Mouse (Mus musculus) hindbrain, embryonic 12.5 days (tissue): ENCODE data around the gene Cacna1i. TPM values are rescaled to one million over a fixed set of nuclear protein-coding genes. Genes with fewer than 3 reads are reported as not detected.

Experiments used
- ATAC-seq: fragments of 200-750 bp; cut with Nextera tagmentation; 2 replicates; pipeline ENCODE4 v1.8.0; 2017; ENCODE audit warnings: moderate TSS enrichment; ENCODE audit not compliant: low FRiP score
- H3K27ac ChIP-seq: fragments of 300-500 bp; sonication (generic); 2 replicates; pipeline ENCODE4 v1.5.1; 2016; ENCODE audit warnings: mild to moderate bottlenecking
- H3K27me3 ChIP-seq: fragments of 300-500 bp; sonication (generic); 2 replicates; pipeline ENCODE4 v1.6.1; 2016; ENCODE audit warnings: mild to moderate bottlenecking
- H3K36me3 ChIP-seq: fragments of 300-500 bp; sonication (generic); 2 replicates; pipeline ENCODE4 v1.6.1; 2016; ENCODE audit warnings: mild to moderate bottlenecking
- H3K4me1 ChIP-seq: fragments of 300-500 bp; sonication (generic); 2 replicates; pipeline ENCODE4 v1.6.1; 2016
- H3K4me2 ChIP-seq: fragments of 300-500 bp; sonication (generic); replicated peaks from 2 replicates; pipeline ENCODE4 v1.6.1; 2016; ENCODE audit warnings: mild to moderate bottlenecking
- H3K4me3 ChIP-seq: fragments of 300-500 bp; sonication (generic); 2 replicates; pipeline ENCODE4 v1.5.1; 2016; ENCODE audit warnings: mild to moderate bottlenecking
- H3K9ac ChIP-seq: fragments of 300-500 bp; sonication (generic); 2 replicates; pipeline ENCODE4 v1.6.1; 2016; ENCODE audit warnings: mild to moderate bottlenecking, moderate library complexity
- H3K9me3 ChIP-seq: fragments of 300-500 bp; sonication (generic); replicated peaks from 2 replicates; pipeline ENCODE4 v1.6.1; 2016; ENCODE audit warnings: mild to moderate bottlenecking
- WGBS: fragments of 180-500 bp; shearing (Covaris S2); methylation state at CpG from one replicate; pipeline ENCODE4 v1.1.7; 2016; 5-methylcytosine and 5-hydroxymethylcytosine counted together
- polyA plus RNA-seq: library from polyadenylated mRNA; unstranded; fragments of >200 nt; fragmentation: Nextera tagmentation; extraction: Ambion mirVana; gene quantifications from 2 replicates; pipeline ENCODE4 v1.2.1, GENCODE M21; 2016

The Cacna1i gene
- 0.18 TPM in 2 replicates for polyA plus RNA-seq

GRCm38 (mm10) chr15:80286851-80287415 lies at the start of gene Cacna1i:
Gene Cacna1i (plus strand): TSS chr15:80287238.
- Histone ChIP-seq H3K4me3 (peak within 1 kb of the TSS; percentile 54), H3K4me2 (peak within 1 kb of the TSS; percentile 95), H3K4me1 (peaks cover 15% of the 10 kb centered on the region), H3K9me3 (no peaks in the 10 kb centered on the region), H3K9ac (peak within 1 kb of the TSS; percentile 78), H3K27ac (0 out of 2 replicates have a peak within 1 kb of the TSS, but pooled peaks have one; percentile 4), H3K27me3 (peaks cover 89% of the 10 kb centered on the region), H3K36me3 (no peaks in the 10 kb centered on the region)
- 1% methylated on average over 43 of the region's 50 CpGs for WGBS
- peak; percentile 59; the same call in 1 of the 2 replicates for ATAC-seq

GRCm38 (mm10) chr15:80248135-80248534 lies 38.9 kb upstream of the Cacna1i start:
- peaks cover 81% of the 10 kb centered on the region for H3K36me3 ChIP-seq
- 96% methylated on average over 12 of the region's 12 CpGs for WGBS
- no peaks in the 10 kb centered on the region for H3K9me3 ChIP-seq
- no peak overlapping the region for H3K4me2 ChIP-seq
- no peaks in the 10 kb centered on the region for H3K27me3 ChIP-seq
- no peak overlapping the region for H3K4me3 ChIP-seq
- ATAC-seq = no peak
- H3K9ac ChIP-seq = no peak overlapping the region
- H3K27ac ChIP-seq = no peak overlapping the region
- H3K4me1 ChIP-seq = no peaks in the 10 kb centered on the region

- Histone ChIP-seq H3K4me2 (no peak overlapping the region), H3K27ac (no peak overlapping the region), H3K9me3 (no peaks in the 10 kb centered on the region), H3K4me3 (no peak overlapping the region), H3K9ac (no peak overlapping the region), H3K36me3 (peaks cover 78% of the 10 kb centered on the region), H3K4me1 (peaks cover 3% of the 10 kb centered on the region; the same call in 1 of the 2 replicates), H3K27me3 (no peaks in the 10 kb centered on the region)
- WGBS = 100% methylated on average over 1 of the region's 1 CpGs
- no peak for ATAC-seq
Observed at GRCm38 (mm10) chr15:80248596-80248995, 38.4 kb upstream of the Cacna1i start.

- 96% methylated on average over 10 of the region's 10 CpGs for WGBS
Observed at GRCm38 (mm10) chr15:80249672-80250071, 37.4 kb upstream of the Cacna1i start.

GRCm38 (mm10) chr15:80250586-80250985 lies 36.5 kb upstream of the Cacna1i start:
- ATAC-seq = no peak
- peaks cover 14% of the 10 kb centered on the region for H3K4me1 ChIP-seq
- 97% methylated on average over 6 of the region's 6 CpGs for WGBS
- H3K4me2 ChIP-seq = no peak overlapping the region
- no peak overlapping the region for H3K9ac ChIP-seq
- no peak overlapping the region for H3K27ac ChIP-seq
- no peak overlapping the region for H3K4me3 ChIP-seq
- no peaks in the 10 kb centered on the region for H3K9me3 ChIP-seq
- H3K27me3 ChIP-seq = no peaks in the 10 kb centered on the region
- H3K36me3 ChIP-seq = peaks cover 65% of the 10 kb centered on the region

More at GRCm38 (mm10) chr15:80249672-80250071, 37.4 kb upstream of the Cacna1i start:
- Histone ChIP-seq H3K36me3 (peaks cover 72% of the 10 kb centered on the region), H3K9ac (no peak overlapping the region), H3K4me2 (no peak overlapping the region), H3K4me3 (no peak overlapping the region), H3K9me3 (no peaks in the 10 kb centered on the region), H3K27ac (no peak overlapping the region), H3K4me1 (peaks cover 14% of the 10 kb centered on the region), H3K27me3 (no peaks in the 10 kb centered on the region)
- no peak for ATAC-seq

- Histone ChIP-seq H3K4me2 (no peak overlapping the region), H3K27ac (no peak overlapping the region), H3K4me3 (no peak overlapping the region), H3K9ac (0 out of 2 replicates have a peak overlapping the region, but pooled peaks have one; percentile 23), H3K4me1 (peaks cover 35% of the 10 kb centered on the region), H3K27me3 (no peaks in the 10 kb centered on the region), H3K9me3 (no peaks in the 10 kb centered on the region), H3K36me3 (peaks cover 59% of the 10 kb centered on the region)
- 31% methylated on average over 2 of the region's 2 CpGs for WGBS
- ATAC-seq = no peak
Observed at GRCm38 (mm10) chr15:80253530-80253929, 33.5 kb upstream of the Cacna1i start.

- WGBS = 54% methylated on average over 6 of the region's 6 CpGs
Observed at GRCm38 (mm10) chr15:80254207-80254606, 32.8 kb upstream of the Cacna1i start.

GRCm38 (mm10) chr15:80254847-80255645 lies 32.0 kb upstream of the Cacna1i start, which contains the start of gene Atf4:
Gene Atf4 (plus strand): TSS chr15:80255184.
- Histone ChIP-seq H3K36me3 (peaks cover 56% of the 10 kb centered on the region), H3K4me1 (peaks cover 40% of the 10 kb centered on the region)
- peak; percentile 97 for ATAC-seq

More at GRCm38 (mm10) chr15:80254207-80254606, 32.8 kb upstream of the Cacna1i start:
- H3K36me3 ChIP-seq = peaks cover 57% of the 10 kb centered on the region
- peak overlapping the region; percentile 82 for H3K9ac ChIP-seq
- peaks cover 38% of the 10 kb centered on the region for H3K4me1 ChIP-seq
- H3K27ac ChIP-seq = peak overlapping the region; percentile 99
- ATAC-seq = no peak
- peak overlapping the region; percentile 92 for H3K4me2 ChIP-seq
- H3K4me3 ChIP-seq = peak overlapping the region; percentile 100
- H3K27me3 ChIP-seq = no peaks in the 10 kb centered on the region
- no peaks in the 10 kb centered on the region for H3K9me3 ChIP-seq

GRCm38 (mm10) chr15:80255646-80256121 lies 31.4 kb upstream of the Cacna1i start:
- Histone ChIP-seq H3K4me3 (peak overlapping the region; percentile 100), H3K9me3 (no peaks in the 10 kb centered on the region), H3K36me3 (peaks cover 55% of the 10 kb centered on the region), H3K9ac (peak overlapping the region; percentile 100), H3K27ac (peak overlapping the region; percentile 99), H3K4me1 (peaks cover 40% of the 10 kb centered on the region), H3K27me3 (no peaks in the 10 kb centered on the region), H3K4me2 (peak overlapping the region; percentile 92)
- peak; percentile 42 for ATAC-seq
- WGBS = under 1% methylated on average over 40 of the region's 51 CpGs

More at GRCm38 (mm10) chr15:80254847-80255645, 32.0 kb upstream of the Cacna1i start, which contains the start of gene Atf4:
- H3K4me3 ChIP-seq = peak within 1 kb of the TSS; percentile 100
- no peaks in the 10 kb centered on the region for H3K9me3 ChIP-seq
- WGBS = under 1% methylated on average over 61 of the region's 62 CpGs
- H3K27ac ChIP-seq = peak within 1 kb of the TSS; percentile 99
- peak within 1 kb of the TSS; percentile 100 for H3K9ac ChIP-seq
- H3K27me3 ChIP-seq = no peaks in the 10 kb centered on the region
- peak within 1 kb of the TSS; percentile 92 for H3K4me2 ChIP-seq

- Histone ChIP-seq H3K27ac (peak overlapping the region; percentile 99), H3K4me1 (peaks cover 40% of the 10 kb centered on the region), H3K9me3 (no peaks in the 10 kb centered on the region), H3K36me3 (peaks cover 55% of the 10 kb centered on the region), H3K27me3 (no peaks in the 10 kb centered on the region), H3K4me3 (peak overlapping the region; percentile 100), H3K9ac (peak overlapping the region; percentile 100), H3K4me2 (peak overlapping the region; percentile 92)
- 12% methylated on average over 16 of the region's 16 CpGs for WGBS
- ATAC-seq = no peak
Observed at GRCm38 (mm10) chr15:80256242-80256641, 30.8 kb upstream of the Cacna1i start.

- Histone ChIP-seq H3K4me2 (peak overlapping the region; percentile 92), H3K36me3 (peaks cover 48% of the 10 kb centered on the region), H3K4me3 (peak overlapping the region; percentile 100), H3K4me1 (peaks cover 40% of the 10 kb centered on the region), H3K9me3 (no peaks in the 10 kb centered on the region), H3K27me3 (no peaks in the 10 kb centered on the region), H3K9ac (peak overlapping the region; percentile 100), H3K27ac (peak overlapping the region; percentile 99)
- 67% methylated on average over 12 of the region's 12 CpGs for WGBS
- ATAC-seq = no peak
Observed at GRCm38 (mm10) chr15:80256656-80257601, 30.1 kb upstream of the Cacna1i start.
